Mouse (Mus musculus) liver, adult 2 months (tissue): ENCODE data around the gene Chga.

Experiments used
- CTCF ChIP-seq: fragments of 200-500 bp; IDR thresholded peaks from 2 replicates; pipeline ENCODE4 v1.5.1; 2011; ENCODE audit warnings: low read depth, low read length, control low read depth
- POLR2A ChIP-seq: fragments of 200-500 bp; IDR thresholded peaks from 2 replicates; pipeline ENCODE4 v1.6.1; 2011; ENCODE audit warnings: low read length, control low read depth; ENCODE audit not compliant: insufficient read depth; ENCODE audit errors: extremely low read depth

DNA sequence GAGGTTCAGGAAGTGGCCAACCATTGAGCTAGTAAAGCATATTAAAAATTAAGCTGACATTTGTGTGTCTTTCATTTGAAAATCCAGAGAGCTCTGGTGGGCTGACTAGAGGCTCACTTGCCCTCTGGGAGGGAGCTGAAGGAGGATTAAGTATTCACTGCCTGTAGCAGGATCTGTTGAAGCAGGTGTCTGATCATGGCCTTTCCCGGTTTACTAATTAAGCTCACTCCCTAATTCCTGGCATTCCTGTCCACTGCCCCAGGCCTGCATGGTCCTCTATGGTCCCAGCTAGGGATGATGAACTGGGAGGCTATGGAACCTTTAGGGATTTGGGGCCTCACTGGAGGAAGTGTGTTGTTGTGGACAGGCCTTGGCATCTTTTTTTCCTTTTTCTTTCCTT is 19.0 kb upstream of the Chga start:
- no peak for TF ChIP-seq CTCF
- TF ChIP-seq POLR2A: no peak
